Comparison of ENCODE assay signal across 9 mouse cellular contexts in the genomic region with DNA sequence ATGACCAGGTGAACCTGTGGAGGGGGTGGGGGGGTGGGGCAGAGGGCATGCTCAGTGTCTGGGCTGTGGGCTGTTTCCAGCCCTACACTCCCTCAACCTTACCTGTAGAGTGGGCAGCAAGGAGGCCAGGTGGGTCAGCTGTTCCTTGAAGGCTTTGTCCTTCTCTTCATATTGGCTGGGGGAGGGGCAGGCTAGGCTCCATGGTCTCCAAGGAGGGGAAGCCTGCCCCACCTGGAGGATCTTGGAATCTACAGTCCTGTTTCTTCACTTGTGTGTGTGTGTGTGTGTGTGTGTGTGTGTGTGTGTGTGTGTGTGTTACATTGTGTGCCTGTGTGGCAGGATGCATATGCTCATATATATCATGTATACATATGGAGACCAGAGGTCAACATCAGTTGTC. TPM values are rescaled to one million over a fixed set of nuclear protein-coding genes. Genes with fewer than 3 reads are reported as not detected.
DNase-seq lines count a peak whose midpoint lies in the region; ATAC-seq and TF ChIP-seq lines count a peak whose summit lies in the region.
"Had no signal": no experiment of that assay in that cellular context is flagged by ENCODE, and none has a peak within 500 bp of the region (broad histone marks: within the 10 kb centered on the region; RNA-seq: fewer than 3 reads in every experiment).

No protein-coding gene starts in this region.

- no peak overlapping the region for H3K4me2 ChIP-seq in heart, postnatal 0 days (ENCODE audit: low read depth, low read length)
- H3K4me2 ChIP-seq in embryonic facial prominence, embryonic 12.5 days (replicated peaks) = peak overlapping the region; percentile 51

- no peak overlapping the region; the same call in 1 of the 2 replicates for H3K4me3 ChIP-seq in heart, postnatal 0 days (ENCODE audit: low read depth, low read length)
- peak overlapping the region; percentile 28 for H3K4me3 ChIP-seq in embryonic facial prominence, embryonic 12.5 days

- H3K9me3 ChIP-seq in heart, postnatal 0 days (replicated peaks; ENCODE audit: control insufficient read depth, low read length) = no peaks in the 10 kb centered on the region
- H3K9me3 ChIP-seq in embryonic facial prominence, embryonic 12.5 days = no peaks in the 10 kb centered on the region

- H3K36me3 ChIP-seq in heart, postnatal 0 days (replicated peaks; ENCODE audit: control insufficient read depth, insufficient read depth, low read length) = peaks cover 24% of the 10 kb centered on the region
- 0 out of 2 replicates have a peak, but pooled peaks cover 3% of the 10 kb centered on the region for H3K36me3 ChIP-seq in embryonic facial prominence, embryonic 12.5 days

- no peak for ATAC-seq in heart, postnatal 0 days (ENCODE audit: insufficient read depth, low read depth)
- ATAC-seq in embryonic facial prominence, embryonic 12.5 days (ENCODE audit: insufficient number of reproducible peaks, insufficient read depth, low FRiP score, low TSS enrichment) = no peak

- H3K27me3 ChIP-seq in heart, postnatal 0 days (ENCODE audit: control insufficient read depth, insufficient read depth, low read length) = peaks cover 25% of the 10 kb centered on the region
- H3K27me3 ChIP-seq in embryonic facial prominence, embryonic 12.5 days = peaks cover 95% of the 10 kb centered on the region

- H3K9ac ChIP-seq in heart, postnatal 0 days (replicated peaks; ENCODE audit: low read depth, low read length) = no peak overlapping the region
- no peak overlapping the region for H3K9ac ChIP-seq in embryonic facial prominence, embryonic 12.5 days

- intact Hi-C loops in left cerebral cortex, postnatal 25 days (cut with DNase I) = no loop called here

- peaks cover 26% of the 10 kb centered on the region; the same call in 1 of the 2 replicates for H3K4me1 ChIP-seq in heart, postnatal 0 days (ENCODE audit: control insufficient read depth, insufficient read depth)
- peaks cover 25% of the 10 kb centered on the region for H3K4me1 ChIP-seq in embryonic facial prominence, embryonic 12.5 days

- TF ChIP-seq EP300 in heart, postnatal 0 days (IDR thresholded peaks at IDR 0.05; ENCODE audit: low read depth) = no peak

- H3K27ac ChIP-seq in heart, postnatal 0 days (ENCODE audit: low read depth) = no peak overlapping the region
- H3K27ac ChIP-seq in embryonic facial prominence, embryonic 12.5 days = no peak overlapping the region
- H3K27ac ChIP-seq: macrophage had no signal

- no peak for DNase-seq in heart, postnatal 0 days (ENCODE audit: low spot score)
- no peak for DNase-seq in heart, adult 18-20 months
- peak; percentile 51 to 54 for DNase-seq in B cell, adult 2 months
- DNase-seq in kidney, postnatal 4 days = peak; percentile 76 to 84
- no peak for DNase-seq in cerebellum, postnatal 36 days
- no peak for DNase-seq in spleen, postnatal 10 days (ENCODE audit: low spot score in 2 of 2)
- no peak for DNase-seq in left cerebral cortex, postnatal 25 days (ENCODE audit: low spot score in 2 of 2)

- TF ChIP-seq CTCF in heart, postnatal 0 days (IDR thresholded peaks at IDR 0.05; ENCODE audit: low read depth) = peak; percentile 36

RNA-seq across cellular contexts. Expression of gene Rnf207, which starts 4.9 kb away (rescaled TPM):
- total RNA-seq in heart, postnatal 0 days (2014; rRNA removed; ENCODE audit: low replicate concordance) = 171 and 226 TPM in 2 replicates
- polyA plus RNA-seq in heart, postnatal 0 days (2015; fragmentation: Nextera tagmentation; extraction: Ambion mirVana) = 109 and 115 TPM in 2 replicates
- 10 to 100 TPM; 38.8 to 46.0 TPM for total RNA-seq in heart, adult 18-20 months (2021)
- polyA plus RNA-seq in embryonic facial prominence, embryonic 12.5 days (2016; fragmentation: Nextera tagmentation; extraction: Ambion mirVana) = 1.0 and 2.3 TPM in 2 replicates
- total RNA-seq in left cerebral cortex, postnatal 25 days (2021) = 10 to 100 TPM in 1 of 2 experiments, 1 to 10 TPM in 1; 8.7 to 11.1 TPM
- polyA plus RNA-seq: macrophage had no signal

RNA-seq across cellular contexts. Expression of gene Rpl22, which starts 11.6 kb away (rescaled TPM):
- 118 and 122 TPM in 2 replicates for total RNA-seq in heart, postnatal 0 days (2014; rRNA removed; ENCODE audit: low replicate concordance)
- polyA plus RNA-seq in heart, postnatal 0 days (2015; fragmentation: Nextera tagmentation; extraction: Ambion mirVana) = 224 and 235 TPM in 2 replicates
- 100 to 1,000 TPM; 275 to 290 TPM for total RNA-seq in heart, adult 18-20 months (2021)
- polyA plus RNA-seq in embryonic facial prominence, embryonic 12.5 days (2016; fragmentation: Nextera tagmentation; extraction: Ambion mirVana) = 395 and 396 TPM in 2 replicates
- 100 to 1,000 TPM; 160 TPM for total RNA-seq in left cerebral cortex, postnatal 25 days (2021)

RNA-seq across cellular contexts. Expression of gene Icmt, which starts 16.9 kb away (rescaled TPM):
- total RNA-seq in heart, postnatal 0 days (2014; rRNA removed; ENCODE audit: low replicate concordance) = 26.1 and 38.0 TPM in 2 replicates
- polyA plus RNA-seq in heart, postnatal 0 days (2015; fragmentation: Nextera tagmentation; extraction: Ambion mirVana) = 12.7 and 15.0 TPM in 2 replicates
- total RNA-seq in heart, adult 18-20 months (2021) = 10 to 100 TPM; 25.7 to 32.2 TPM
- 30.3 and 33.4 TPM in 2 replicates for polyA plus RNA-seq in embryonic facial prominence, embryonic 12.5 days (2016; fragmentation: Nextera tagmentation; extraction: Ambion mirVana)
- 10 to 100 TPM; 50.9 to 56.7 TPM for total RNA-seq in left cerebral cortex, postnatal 25 days (2021)

RNA-seq across cellular contexts. Expression of gene Hes3, which starts 22.5 kb away (rescaled TPM):
- total RNA-seq in heart, postnatal 0 days (2014; rRNA removed; ENCODE audit: low replicate concordance) = not detected in 2 replicates
- polyA plus RNA-seq in heart, postnatal 0 days (2015; fragmentation: Nextera tagmentation; extraction: Ambion mirVana) = not detected in 2 replicates
- not detected for total RNA-seq in heart, adult 18-20 months (2021)
- 0.09 TPM in 1 of 2 replicates, not detected in the other for polyA plus RNA-seq in embryonic facial prominence, embryonic 12.5 days (2016; fragmentation: Nextera tagmentation; extraction: Ambion mirVana)
- total RNA-seq in left cerebral cortex, postnatal 25 days (2021) = under 1 TPM; 0.30 to 0.37 TPM
- polyA plus RNA-seq: macrophage had no signal

RNA-seq across cellular contexts. Expression of gene Chd5, which starts 24.5 kb away (rescaled TPM):
- total RNA-seq in heart, postnatal 0 days (2014; rRNA removed; ENCODE audit: low replicate concordance) = 0.11 TPM in 1 of 2 replicates, not detected in the other
- 0.01 and 0.03 TPM in 2 replicates for polyA plus RNA-seq in heart, postnatal 0 days (2015; fragmentation: Nextera tagmentation; extraction: Ambion mirVana)
- total RNA-seq in heart, adult 18-20 months (2021) = under 1 TPM; 0.20 to 0.36 TPM
- polyA plus RNA-seq in embryonic facial prominence, embryonic 12.5 days (2016; fragmentation: Nextera tagmentation; extraction: Ambion mirVana) = 0.33 and 0.46 TPM in 2 replicates
- total RNA-seq in left cerebral cortex, postnatal 25 days (2021) = 100 to 1,000 TPM; 180 to 181 TPM

Comparison
In these comparisons a context has a peak if more than half of its experiments do, and no peak if none do; other contexts are left out.
1. DNase-seq: peak in B cell, adult 2 months (2 of 2) and kidney, postnatal 4 days (2 of 2); none in heart, postnatal 0 days (single experiment), heart, adult 18-20 months (0 of 2), cerebellum, postnatal 36 days (0 of 2), spleen, postnatal 10 days (0 of 2) and left cerebral cortex, postnatal 25 days (0 of 2).